Mouse (Mus musculus): ENCODE measurements around the gene Wars2. TPM values are rescaled to one million over a fixed set of nuclear protein-coding genes. Genes with fewer than 3 reads are reported as not detected.

Wars2 gene
- polyA plus RNA-seq, 1 experiment from 2014 or later: 7.9 TPM

DNA sequence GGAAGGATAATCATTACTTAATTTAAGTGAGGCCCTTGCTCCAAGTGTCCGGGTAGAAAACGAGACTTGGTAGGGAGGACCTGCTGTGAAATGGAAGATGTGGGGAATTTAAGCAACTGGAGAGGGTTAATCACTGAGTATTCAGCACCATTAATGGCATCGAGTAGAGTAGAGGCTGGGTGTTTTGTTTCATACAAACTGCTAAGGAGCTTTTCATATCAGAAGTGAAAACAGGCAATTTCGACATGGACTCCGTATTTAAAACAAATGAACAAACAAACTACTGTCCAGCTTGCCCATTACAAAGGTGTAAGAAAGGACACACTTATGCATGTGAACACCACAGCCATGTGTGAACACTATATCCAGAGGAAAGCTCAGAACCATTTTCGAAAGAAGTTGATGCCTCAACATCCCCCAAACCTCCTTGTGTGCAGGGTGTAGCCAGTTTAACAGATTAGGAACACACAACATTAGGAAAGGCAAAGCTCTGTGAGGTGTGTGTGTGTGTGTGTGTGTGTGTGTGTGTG is 118.9 kb downstream of the Wars2 start:
- Histone ChIP-seq H3K27ac (ENCODE audit: low read length) (no peak overlapping the region), H3K4me1 (ENCODE audit: control insufficient read depth, insufficient read depth, low read length) (0 out of 2 replicates have a peak, but pooled peaks cover 4% of the 10 kb centered on the region), H3K9me3 (ENCODE audit: control insufficient read depth, low read length) (0 out of 2 replicates have a peak, but pooled peaks cover 3% of the 10 kb centered on the region), H3K4me2 (ENCODE audit: low read depth, low read length) (no peak overlapping the region), H3K27me3 (replicated peaks; ENCODE audit: control insufficient read depth, insufficient read depth, low read length) (peaks cover 86% of the 10 kb centered on the region), H3K4me3 (ENCODE audit: low read length) (no peak overlapping the region), H3K9ac (ENCODE audit: low read depth, low read length) (no peak overlapping the region), H3K36me3 (ENCODE audit: control insufficient read depth, insufficient read depth, low read length) (no peaks in the 10 kb centered on the region)
- ATAC-seq: no peak
- 9% methylated on average over 6 of the region's 6 CpGs for WGBS

DNA sequence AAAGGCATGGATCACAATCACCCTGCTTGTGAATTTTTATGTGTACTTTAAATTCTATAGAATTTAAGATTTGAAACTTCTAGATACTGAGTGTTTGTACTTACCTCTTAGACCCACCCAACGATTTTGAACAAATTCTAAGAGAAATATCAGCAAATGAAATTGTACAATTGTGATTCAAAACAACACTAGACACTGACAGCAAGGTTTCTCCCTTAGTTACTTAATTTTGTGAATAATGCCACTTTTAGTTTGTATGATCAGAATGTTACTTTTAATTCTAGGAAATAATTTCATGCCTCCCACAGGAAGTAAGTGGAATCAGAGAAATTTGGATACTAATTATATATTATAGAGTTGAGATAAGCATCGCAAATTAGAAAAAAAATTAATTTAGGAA is 119.5 kb downstream of the Wars2 start:
- Histone ChIP-seq H3K9ac (ENCODE audit: low read depth, low read length) (no peak overlapping the region), H3K27ac (ENCODE audit: low read length) (no peak overlapping the region), H3K36me3 (ENCODE audit: control insufficient read depth, insufficient read depth, low read length) (no peaks in the 10 kb centered on the region), H3K4me1 (ENCODE audit: control insufficient read depth, insufficient read depth, low read length) (0 out of 2 replicates have a peak, but pooled peaks cover 4% of the 10 kb centered on the region), H3K4me3 (ENCODE audit: low read length) (no peak overlapping the region), H3K27me3 (replicated peaks; ENCODE audit: control insufficient read depth, insufficient read depth, low read length) (peaks cover 85% of the 10 kb centered on the region), H3K9me3 (ENCODE audit: control insufficient read depth, low read length) (no peaks in the 10 kb centered on the region), H3K4me2 (ENCODE audit: low read depth, low read length) (no peak overlapping the region)
- ATAC-seq: no peak
- 47% methylated on average over 2 of the region's 2 CpGs for WGBS

- Histone ChIP-seq H3K9ac (ENCODE audit: low read depth, low read length) (no peak overlapping the region), H3K36me3 (ENCODE audit: control insufficient read depth, insufficient read depth, low read length) (no peaks in the 10 kb centered on the region), H3K27me3 (replicated peaks; ENCODE audit: control insufficient read depth, insufficient read depth, low read length) (peaks cover 81% of the 10 kb centered on the region), H3K4me1 (ENCODE audit: control insufficient read depth, insufficient read depth, low read length) (0 out of 2 replicates have a peak, but pooled peaks cover 4% of the 10 kb centered on the region), H3K27ac (ENCODE audit: low read length) (no peak overlapping the region), H3K4me3 (ENCODE audit: low read length) (no peak overlapping the region), H3K4me2 (ENCODE audit: low read depth, low read length) (no peak overlapping the region), H3K9me3 (ENCODE audit: control insufficient read depth, low read length) (no peaks in the 10 kb centered on the region)
- WGBS: under 1% methylated on average over 18 of the region's 18 CpGs
- no peak for ATAC-seq
Observed at GRCm38 (mm10) chr3:99261371-99261791, 120.5 kb downstream of the Wars2 start.

DNA sequence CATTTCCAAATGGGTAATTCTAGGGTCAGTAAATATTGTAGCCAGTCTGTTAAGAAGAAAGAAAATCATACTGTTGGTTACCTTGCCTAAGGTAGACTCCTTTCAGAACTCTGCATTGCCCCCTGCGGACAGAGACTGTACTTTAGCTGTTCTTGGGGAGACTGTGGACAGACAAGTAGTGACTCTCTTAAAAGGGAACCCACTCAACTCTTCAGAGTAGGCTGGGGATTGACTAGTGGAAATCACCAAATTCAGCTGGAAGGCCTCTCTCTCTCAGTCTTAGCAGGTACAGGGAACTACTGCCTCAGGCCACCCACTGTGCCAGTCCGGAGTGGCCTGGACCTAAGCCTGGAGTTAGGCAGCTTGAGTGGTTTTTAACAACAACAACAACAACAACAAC is 121.1 kb downstream of the Wars2 start:
- no peaks in the 10 kb centered on the region for H3K36me3 ChIP-seq (ENCODE audit: control insufficient read depth, insufficient read depth, low read length)
- 2% methylated on average over 2 of the region's 2 CpGs for WGBS
- H3K27me3 ChIP-seq (replicated peaks; ENCODE audit: control insufficient read depth, insufficient read depth, low read length): peaks cover 80% of the 10 kb centered on the region
- ATAC-seq: no peak
- H3K4me2 ChIP-seq (ENCODE audit: low read depth, low read length): no peak overlapping the region
- no peak overlapping the region for H3K4me3 ChIP-seq (ENCODE audit: low read length)
- H3K9ac ChIP-seq (ENCODE audit: low read depth, low read length): no peak overlapping the region
- H3K9me3 ChIP-seq (ENCODE audit: control insufficient read depth, low read length): no peaks in the 10 kb centered on the region
- H3K27ac ChIP-seq (ENCODE audit: low read length): no peak overlapping the region
- H3K4me1 ChIP-seq (ENCODE audit: control insufficient read depth, insufficient read depth, low read length): 0 out of 2 replicates have a peak, but pooled peaks cover under 1% of the 10 kb centered on the region

DNA sequence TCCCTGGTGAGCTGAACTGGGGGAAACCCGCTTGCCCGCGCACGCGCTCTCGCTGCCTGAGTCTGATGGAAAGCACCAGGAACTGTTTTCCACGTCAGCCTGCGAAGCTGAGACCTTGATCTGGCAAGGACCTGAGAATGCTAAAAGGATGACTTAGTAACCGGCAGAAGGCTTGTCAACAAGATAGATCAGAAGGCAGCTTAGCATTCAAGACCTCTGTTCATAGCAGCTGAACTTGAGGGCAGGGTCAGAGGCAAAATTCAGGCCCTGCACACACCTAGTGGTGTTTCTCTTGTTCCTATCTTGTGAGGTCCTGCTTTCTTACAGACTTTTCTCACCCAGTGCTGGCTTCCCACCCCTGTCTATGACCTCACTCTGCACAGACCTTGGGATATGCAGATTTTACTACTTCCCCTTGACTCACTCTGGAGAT is 122.6 kb downstream of the Wars2 start:
- no peak for ATAC-seq
- H3K9ac ChIP-seq (ENCODE audit: low read depth, low read length): no peak overlapping the region
- H3K9me3 ChIP-seq (ENCODE audit: control insufficient read depth, low read length): no peaks in the 10 kb centered on the region
- H3K4me2 ChIP-seq (ENCODE audit: low read depth, low read length): no peak overlapping the region
- peaks cover 65% of the 10 kb centered on the region for H3K27me3 ChIP-seq (replicated peaks; ENCODE audit: control insufficient read depth, insufficient read depth, low read length)
- no peaks in the 10 kb centered on the region for H3K4me1 ChIP-seq (ENCODE audit: control insufficient read depth, insufficient read depth, low read length)
- H3K4me3 ChIP-seq (ENCODE audit: low read length): no peak overlapping the region
- H3K27ac ChIP-seq (ENCODE audit: low read length): no peak overlapping the region
- WGBS: 11% methylated on average over 9 of the region's 9 CpGs
- H3K36me3 ChIP-seq (ENCODE audit: control insufficient read depth, insufficient read depth, low read length): no peaks in the 10 kb centered on the region

DNA sequence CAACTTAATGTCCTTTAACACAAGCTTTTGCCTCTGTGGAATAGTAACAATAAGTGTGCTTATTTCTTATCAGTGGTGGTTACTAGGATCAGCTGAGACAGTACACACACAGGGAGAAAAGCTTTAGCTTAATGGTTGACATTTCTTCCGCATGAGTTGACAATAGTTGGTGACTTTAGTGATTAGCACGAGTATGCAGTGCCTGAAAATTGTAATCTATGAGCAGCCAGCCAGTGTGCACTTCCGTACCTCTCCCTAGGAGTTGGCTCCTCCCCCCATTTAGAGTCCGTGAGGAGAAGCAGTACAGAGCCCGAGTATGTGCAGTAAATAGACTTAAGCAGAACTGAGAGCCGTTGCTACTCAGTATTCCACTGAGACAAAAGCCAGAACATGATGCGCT is 123.8 kb downstream of the Wars2 start:
- WGBS: 24% methylated on average over 7 of the region's 7 CpGs
- H3K9ac ChIP-seq (ENCODE audit: low read depth, low read length): no peak overlapping the region
- peaks cover 55% of the 10 kb centered on the region for H3K27me3 ChIP-seq (replicated peaks; ENCODE audit: control insufficient read depth, insufficient read depth, low read length)
- no peaks in the 10 kb centered on the region for H3K4me1 ChIP-seq (ENCODE audit: control insufficient read depth, insufficient read depth, low read length)
- no peaks in the 10 kb centered on the region for H3K9me3 ChIP-seq (ENCODE audit: control insufficient read depth, low read length)
- H3K4me2 ChIP-seq (ENCODE audit: low read depth, low read length): no peak overlapping the region
- ATAC-seq: no peak
- H3K27ac ChIP-seq (ENCODE audit: low read length): no peak overlapping the region
- H3K36me3 ChIP-seq (ENCODE audit: control insufficient read depth, insufficient read depth, low read length): no peaks in the 10 kb centered on the region
- H3K4me3 ChIP-seq (ENCODE audit: low read length): no peak overlapping the region

GRCm38 (mm10) chr3:99266752-99267303 is 126.0 kb downstream of the Wars2 start:
- ATAC-seq: no peak
- Histone ChIP-seq H3K9me3 (ENCODE audit: control insufficient read depth, low read length) (no peaks in the 10 kb centered on the region), H3K4me2 (ENCODE audit: low read depth, low read length) (no peak overlapping the region), H3K27me3 (replicated peaks; ENCODE audit: control insufficient read depth, insufficient read depth, low read length) (peaks cover 41% of the 10 kb centered on the region), H3K4me3 (ENCODE audit: low read length) (no peak overlapping the region), H3K36me3 (ENCODE audit: control insufficient read depth, insufficient read depth, low read length) (no peaks in the 10 kb centered on the region), H3K27ac (ENCODE audit: low read length) (no peak overlapping the region), H3K9ac (ENCODE audit: low read depth, low read length) (no peak overlapping the region), H3K4me1 (ENCODE audit: control insufficient read depth, insufficient read depth, low read length) (no peaks in the 10 kb centered on the region)
- 45% methylated on average over 10 of the region's 10 CpGs for WGBS

- Histone ChIP-seq H3K9me3 (ENCODE audit: control insufficient read depth, low read length) (no peaks in the 10 kb centered on the region), H3K4me2 (ENCODE audit: low read depth, low read length) (no peak overlapping the region), H3K27ac (ENCODE audit: low read length) (no peak overlapping the region), H3K9ac (ENCODE audit: low read depth, low read length) (no peak overlapping the region), H3K27me3 (replicated peaks; ENCODE audit: control insufficient read depth, insufficient read depth, low read length) (no peaks in the 10 kb centered on the region), H3K36me3 (ENCODE audit: control insufficient read depth, insufficient read depth, low read length) (no peaks in the 10 kb centered on the region), H3K4me3 (ENCODE audit: low read length) (no peak overlapping the region), H3K4me1 (ENCODE audit: control insufficient read depth, insufficient read depth, low read length) (no peaks in the 10 kb centered on the region)
- ATAC-seq: no peak
- WGBS: 58% methylated on average over 12 of the region's 12 CpGs
Observed at GRCm38 (mm10) chr3:99277973-99278580, 137.2 kb downstream of the Wars2 start.

- Histone ChIP-seq H3K4me2 (ENCODE audit: low read depth, low read length) (no peak overlapping the region), H3K9ac (ENCODE audit: low read depth, low read length) (no peak overlapping the region), H3K27me3 (replicated peaks; ENCODE audit: control insufficient read depth, insufficient read depth, low read length) (no peaks in the 10 kb centered on the region), H3K36me3 (ENCODE audit: control insufficient read depth, insufficient read depth, low read length) (no peaks in the 10 kb centered on the region), H3K4me3 (ENCODE audit: low read length) (no peak overlapping the region), H3K9me3 (ENCODE audit: control insufficient read depth, low read length) (no peaks in the 10 kb centered on the region), H3K27ac (ENCODE audit: low read length) (no peak overlapping the region), H3K4me1 (ENCODE audit: control insufficient read depth, insufficient read depth, low read length) (no peaks in the 10 kb centered on the region)
- WGBS: 69% methylated on average over 3 of the region's 3 CpGs
- ATAC-seq: no peak
Observed at GRCm38 (mm10) chr3:99279718-99280117, 138.8 kb downstream of the Wars2 start.

Data from intestine, embryonic 16.5 days (tissue).